Mouse (Mus musculus) ES-Bruce4 (cell line): ENCODE measurements around the gene Faxc. TPM values are rescaled to one million over a fixed set of nuclear protein-coding genes. Genes with fewer than 3 reads are reported as not detected.

Experiments used
- H3K27ac ChIP-seq: 2 replicates; pipeline ENCODE4 v1.5.1; 2012; ENCODE audit warnings: low read length, inconsistent platforms; ENCODE audit not compliant: insufficient read depth
- H3K27me3 ChIP-seq: 2 replicates; pipeline ENCODE4 v1.6.1; 2012; ENCODE audit warnings: mild to moderate bottlenecking, low read length, inconsistent platforms; ENCODE audit not compliant: control insufficient read depth, poor library complexity, insufficient read depth, severe bottlenecking
- H3K36me3 ChIP-seq: 2 replicates; pipeline ENCODE4 v1.6.1; 2012; ENCODE audit warnings: inconsistent platforms, mild to moderate bottlenecking, low read length, moderate library complexity; ENCODE audit not compliant: control insufficient read depth, poor library complexity, insufficient read depth, severe bottlenecking
- H3K4me1 ChIP-seq: one replicate; pipeline ENCODE4 v1.8.1; 2011; ENCODE audit warnings: low read length; ENCODE audit not compliant: control insufficient read depth, insufficient read depth
- H3K4me3 ChIP-seq: 2 replicates; pipeline ENCODE4 v1.5.1; 2011; ENCODE audit warnings: low read depth, mild to moderate bottlenecking, low read length
- H3K9ac ChIP-seq: 2 replicates; pipeline ENCODE4 v1.6.1; 2012; ENCODE audit warnings: low read depth, mild to moderate bottlenecking, inconsistent platforms; ENCODE audit not compliant: poor library complexity, severe bottlenecking
- H3K9me3 ChIP-seq: replicated peaks from 2 replicates; pipeline ENCODE4 v1.6.1; 2012; ENCODE audit warnings: mild to moderate bottlenecking, low read length, inconsistent platforms; ENCODE audit not compliant: control insufficient read depth, poor library complexity, insufficient read depth, severe bottlenecking
- CTCF ChIP-seq: IDR thresholded peaks from one replicate; pipeline ENCODE4 v1.8.1; 2011; ENCODE audit warnings: low read depth, low read length
- EP300 ChIP-seq: IDR thresholded peaks from 2 replicates; pipeline ENCODE4 v1.6.1; 2011; ENCODE audit warnings: low read depth, low read length; ENCODE audit not compliant: insufficient read depth
- POLR2A ChIP-seq: IDR thresholded peaks from one replicate; pipeline ENCODE4 v1.8.1; 2011; ENCODE audit warnings: low read length; ENCODE audit not compliant: insufficient read depth
- polyA plus RNA-seq: library from polyadenylated mRNA; stranded (reverse); fragments of >200 nt; gene quantifications from 2 replicates; pipeline ENCODE4 v1.2.4, GENCODE M21; 2011; ENCODE audit warnings: low read depth; ENCODE audit not compliant: missing spikeins, insufficient read depth, insufficient read length

Faxc gene
- polyA plus RNA-seq, 1 experiment = 7.7 TPM

DNA sequence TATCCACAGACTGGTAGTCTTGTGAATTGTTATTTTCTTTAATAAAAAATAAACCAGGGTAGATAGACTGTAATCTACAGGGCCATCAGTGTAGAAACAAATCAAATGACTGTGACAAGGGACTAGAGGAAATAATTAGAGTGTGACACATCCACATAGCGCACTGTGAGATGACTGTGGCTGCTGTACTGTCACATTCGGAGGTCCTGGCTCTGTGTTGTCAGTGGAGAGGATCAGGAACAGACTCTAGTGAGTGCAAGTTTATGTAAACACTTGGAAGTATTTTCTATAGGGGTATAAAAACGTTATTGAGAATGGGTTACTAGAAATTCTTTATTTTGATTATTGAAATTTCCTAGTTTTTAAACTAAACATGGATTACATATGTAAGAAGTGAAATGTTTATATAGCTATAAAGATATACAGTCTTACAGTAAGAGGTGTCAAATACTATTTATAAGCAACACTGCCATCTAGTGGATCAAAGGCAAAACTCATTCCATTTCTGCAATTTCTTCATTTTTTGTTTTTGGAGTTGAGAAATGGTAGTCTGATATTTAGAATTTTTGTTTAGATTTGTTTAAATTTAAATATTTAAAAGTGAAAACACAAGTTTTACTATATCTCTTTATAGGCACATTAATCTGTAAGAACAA, 59.6 kb downstream of the Faxc start:
- H3K27me3 ChIP-seq = no peaks in the 10 kb centered on the region
- H3K4me1 ChIP-seq = no peaks in the 10 kb centered on the region
- TF ChIP-seq EP300 (no peak), POLR2A (no peak), CTCF (no peak)
- H3K36me3 ChIP-seq = no peaks in the 10 kb centered on the region
- no peak overlapping the region for H3K4me3 ChIP-seq
- H3K27ac ChIP-seq = no peak overlapping the region
- H3K9ac ChIP-seq = no peak overlapping the region
- H3K9me3 ChIP-seq = no peaks in the 10 kb centered on the region

DNA sequence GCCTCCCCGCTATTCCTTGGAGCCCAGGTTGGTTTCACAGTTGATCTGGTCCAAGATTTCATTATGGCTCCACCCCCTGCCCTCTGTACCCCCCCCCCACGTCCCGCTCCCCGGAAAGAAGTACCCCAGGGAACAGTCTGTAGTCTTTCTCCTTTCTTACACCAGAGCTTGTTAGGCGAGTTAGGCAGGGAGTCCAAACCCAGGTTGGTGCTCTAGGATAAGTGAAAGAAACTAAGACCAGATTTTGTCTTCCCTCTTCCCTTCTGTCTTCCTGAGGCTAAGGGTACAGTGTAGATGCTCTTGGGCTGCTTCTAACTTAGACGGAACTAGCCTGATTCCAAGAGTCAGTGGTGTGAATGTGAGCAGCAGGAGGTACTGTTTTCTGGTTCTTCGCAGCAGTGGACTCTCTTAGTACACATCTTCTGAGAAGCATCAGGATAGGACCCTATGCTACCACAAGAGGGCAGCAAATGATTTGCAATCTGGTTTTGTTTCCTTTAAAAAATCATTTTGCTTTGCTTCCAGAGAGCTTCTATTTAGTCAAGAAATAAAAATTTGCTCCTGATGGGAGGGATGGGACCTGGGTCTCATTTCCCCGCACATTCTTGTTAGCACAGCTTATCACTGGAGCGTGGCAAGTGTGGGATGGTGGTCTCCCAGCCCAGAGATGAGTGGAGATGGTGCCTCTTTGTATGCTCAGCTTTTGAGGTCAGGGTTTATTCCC, 86.7 kb downstream of the Faxc start:
- Histone ChIP-seq H3K9ac (no peak overlapping the region), H3K36me3 (no peaks in the 10 kb centered on the region), H3K4me1 (no peaks in the 10 kb centered on the region), H3K4me3 (no peak overlapping the region), H3K27me3 (no peaks in the 10 kb centered on the region), H3K9me3 (no peaks in the 10 kb centered on the region; the same call in 1 of the 2 replicates), H3K27ac (no peak overlapping the region)
- TF ChIP-seq CTCF = no peak
- no peak for TF ChIP-seq EP300
- no peak for TF ChIP-seq POLR2A

DNA sequence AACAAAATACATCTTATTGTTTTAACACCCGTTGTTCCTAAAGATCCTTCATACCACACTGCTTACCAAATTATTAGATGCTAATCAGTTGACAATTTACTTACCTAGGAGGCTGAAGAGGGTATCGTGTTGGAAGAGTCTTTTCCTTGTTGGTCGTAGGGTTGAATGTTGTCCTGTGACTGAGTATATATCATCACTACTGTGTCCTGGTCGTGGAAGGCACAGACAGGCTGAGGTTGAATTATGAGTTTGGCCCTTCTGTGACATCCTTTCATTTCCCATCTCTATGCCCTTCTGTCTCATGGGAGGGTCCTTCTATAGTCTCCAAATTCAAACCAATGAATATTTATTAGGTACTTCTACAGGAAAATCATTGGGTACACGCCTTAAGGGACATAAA, 87.3 kb downstream of the Faxc start:
- Histone ChIP-seq H3K4me1 (no peaks in the 10 kb centered on the region), H3K9ac (no peak overlapping the region), H3K27ac (no peak overlapping the region), H3K4me3 (no peak overlapping the region), H3K9me3 (no peaks in the 10 kb centered on the region), H3K36me3 (no peaks in the 10 kb centered on the region), H3K27me3 (no peaks in the 10 kb centered on the region)
- no peak for TF ChIP-seq POLR2A
- no peak for TF ChIP-seq CTCF
- no peak for TF ChIP-seq EP300

DNA sequence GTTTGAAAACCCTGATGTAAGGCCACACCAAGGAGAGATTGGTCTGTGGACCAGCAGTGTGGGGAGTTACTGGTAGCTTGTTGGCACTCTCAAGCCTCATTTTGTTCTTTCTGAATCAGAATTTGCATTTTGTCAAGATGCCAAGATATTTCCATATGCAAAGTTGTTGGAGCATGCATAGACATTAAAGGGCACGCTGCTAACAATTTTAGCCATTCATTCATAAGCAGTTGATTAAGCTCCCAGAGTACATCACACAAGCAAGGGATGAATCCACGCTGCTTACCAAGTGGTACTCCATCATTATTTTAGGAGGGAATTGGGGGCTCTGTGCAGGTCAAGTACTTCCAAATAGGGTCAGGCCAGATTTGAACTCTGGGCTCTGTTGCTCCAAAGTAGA, 98.8 kb downstream of the Faxc start:
- Histone ChIP-seq H3K36me3 (no peaks in the 10 kb centered on the region), H3K27ac (no peak overlapping the region), H3K4me3 (no peak overlapping the region), H3K4me1 (no peaks in the 10 kb centered on the region), H3K9me3 (no peaks in the 10 kb centered on the region), H3K27me3 (no peaks in the 10 kb centered on the region), H3K9ac (no peak overlapping the region)
- TF ChIP-seq POLR2A = no peak
- TF ChIP-seq CTCF = no peak
- TF ChIP-seq EP300 = no peak

Other genes with a start within 250 kb of the Faxc start
- not detected in 2 replicates for gene Prdm13, start 245.4 kb upstream of the Faxc start, polyA plus RNA-seq
- 79.5 and 95.5 TPM in 2 replicates for gene Ccnc, start 203.6 kb upstream of the Faxc start, polyA plus RNA-seq
- gene Usp45, start 164.2 kb upstream of the Faxc start, polyA plus RNA-seq = 32.7 and 38.1 TPM in 2 replicates
- 12.6 and 13.1 TPM in 2 replicates for gene Tstd3, start 164.1 kb upstream of the Faxc start, polyA plus RNA-seq
- gene Pnisr, start 83.7 kb upstream of the Faxc start, polyA plus RNA-seq = 265 and 267 TPM in 2 replicates
- 19.2 and 20.7 TPM in 2 replicates for gene Coq3, start 51.7 kb upstream of the Faxc start, polyA plus RNA-seq